Mouse (Mus musculus) heart, postnatal 25 days (tissue): ENCODE measurements around the gene Otop2. TPM values are rescaled to one million over a fixed set of nuclear protein-coding genes. Genes with fewer than 3 reads are reported as not detected.

Experiments used
- DNase-seq: peaks from one replicate; pipeline ENCODE4 v3.0.0; 2022; ENCODE audit warnings: low spot score
- intact Hi-C: fragments of 180-260 bp; cut with DNase I; formaldehyde crosslinking; loops from one replicate; pipeline ENCODE4 v1.15.1; 2025
- total RNA-seq, 2 experiments: library from RNA; stranded (reverse); gene quantifications; 2 replicates each; pipeline ENCODE4 v1.2.3; 2021

Otop2 gene
- total RNA-seq, 2 experiments from 2014 or later = not detected

DNA sequence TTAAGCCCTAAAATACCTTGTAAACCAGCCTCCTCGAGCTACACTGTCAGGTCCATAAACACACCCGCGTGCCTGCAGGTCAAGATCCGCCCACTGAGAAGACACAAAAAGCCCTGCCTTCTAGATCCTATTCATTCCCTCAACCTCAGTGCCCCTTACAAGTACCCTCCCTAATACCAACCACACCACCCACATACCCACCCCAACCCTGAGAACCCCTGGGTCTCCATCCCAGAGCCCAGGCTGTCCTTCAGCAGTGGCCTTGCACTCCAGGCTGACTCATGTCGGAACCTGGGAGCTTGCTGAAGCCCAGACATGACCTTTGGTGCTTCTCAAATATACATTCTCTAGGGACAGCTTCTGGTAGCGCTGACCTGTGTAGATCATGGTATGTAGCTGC, 32.2 kb upstream of the Otop2 start:
- intact Hi-C loops = loop anchor here (5.0 kb wide), 1 partner anchor 192 kb away; no protein-coding TSS in a partner anchor
- no peak for DNase-seq

DNA sequence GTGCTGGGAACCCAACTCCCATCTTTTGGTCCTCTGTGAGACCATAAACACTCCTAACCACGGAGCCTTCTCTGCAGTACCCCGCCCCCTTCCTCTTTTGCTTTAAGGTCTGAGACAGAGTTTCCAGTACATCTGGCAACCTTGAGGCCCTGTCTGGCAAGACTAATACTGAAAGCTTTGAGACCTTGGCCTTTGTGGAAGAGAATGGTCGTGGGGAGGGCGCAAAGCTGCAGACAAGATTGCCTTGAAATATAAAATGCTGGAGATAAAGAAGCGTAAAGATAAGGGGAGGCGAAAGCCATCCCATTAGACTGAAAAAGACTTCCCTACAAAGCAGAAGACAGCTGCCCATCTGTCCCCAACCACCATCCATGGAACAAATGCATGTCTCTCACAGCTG, 31.5 kb upstream of the Otop2 start:
- no peak for DNase-seq
- intact Hi-C loops = no loop called here

DNA sequence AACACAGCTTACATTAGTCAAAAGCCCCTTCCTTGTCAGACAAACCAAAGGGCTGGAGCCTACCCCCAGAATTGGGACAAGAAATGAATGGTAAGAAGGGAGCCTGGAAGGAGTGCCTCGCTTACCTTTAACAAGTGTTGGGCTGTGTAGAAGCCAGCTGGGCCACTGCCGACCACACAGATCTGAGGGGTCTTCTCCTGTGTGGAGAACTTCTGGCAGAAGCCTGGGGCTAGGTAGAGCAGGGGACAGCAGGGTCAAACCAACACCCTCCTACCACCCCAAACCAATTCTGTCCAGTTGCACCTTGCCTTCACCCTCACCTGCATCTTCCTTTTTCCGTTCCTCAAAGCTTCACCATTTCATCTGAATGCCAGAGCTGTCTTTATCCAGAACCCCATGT, 31.0 kb upstream of the Otop2 start:
- intact Hi-C loops = no loop called here
- no peak for DNase-seq

DNA sequence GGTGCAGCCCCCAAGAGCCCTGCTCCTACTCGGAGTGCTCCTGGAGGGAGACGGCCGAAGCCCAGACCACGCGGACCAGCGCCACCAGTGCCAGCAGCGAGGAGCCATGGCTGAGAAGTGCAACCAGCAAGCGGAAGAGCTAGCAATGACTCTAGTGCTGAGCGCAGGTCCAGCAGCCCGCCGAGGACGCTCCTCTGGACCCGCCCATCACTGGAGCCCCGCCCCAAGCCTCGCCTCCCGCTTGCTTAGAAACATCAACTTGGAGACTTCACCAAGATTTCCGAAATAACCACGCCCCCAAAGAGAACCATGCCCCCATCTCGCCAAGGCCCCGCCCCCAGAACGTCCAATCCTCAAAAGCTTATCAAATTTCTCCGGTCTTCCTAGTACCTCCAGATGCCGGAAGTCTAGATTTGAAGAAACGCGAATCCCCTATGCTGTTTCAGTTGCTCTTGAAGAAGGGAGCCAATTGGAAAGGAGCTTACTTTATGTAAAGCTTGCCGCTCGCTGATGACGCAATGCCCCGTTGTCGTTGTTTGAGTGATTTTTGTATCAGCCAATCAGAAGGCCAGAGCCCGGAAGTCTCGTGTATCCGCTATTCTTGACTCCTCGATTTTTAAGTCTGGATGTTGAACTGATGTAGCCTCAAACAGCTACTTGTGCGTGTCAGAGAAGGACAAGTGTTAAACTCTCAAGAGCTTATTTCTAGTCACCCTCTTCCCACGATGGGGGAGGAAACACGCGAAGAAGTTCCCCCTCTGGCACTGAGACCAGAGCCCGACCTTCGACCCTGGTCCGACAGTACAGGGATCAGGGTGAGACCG, 30.0 kb upstream of the Otop2 start, which contains the start of gene Fdxr:
Fdxr (minus strand) TSS at position 271 of the 824 bp plus-strand sequence.
- peak; percentile 98 for DNase-seq
- intact Hi-C loops = no loop called here

DNA sequence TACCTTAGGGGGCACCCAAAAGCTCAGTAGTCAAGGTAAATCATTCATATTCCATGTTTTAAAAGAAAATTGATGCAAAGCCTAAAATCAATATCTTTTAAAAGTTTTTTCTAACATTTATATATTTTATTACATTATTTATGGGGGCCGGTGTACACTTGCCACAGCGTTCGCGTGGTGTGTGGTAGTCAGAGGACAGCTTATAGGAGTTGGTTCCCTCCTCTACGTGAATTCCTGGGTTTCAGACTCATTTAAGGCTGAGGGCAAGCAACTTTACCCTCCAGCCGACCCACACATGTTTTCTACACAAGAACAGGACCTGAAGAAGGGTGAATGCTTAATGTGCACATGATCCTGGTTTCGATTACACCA, 29.4 kb upstream of the Otop2 start:
- intact Hi-C loops = no loop called here
- DNase-seq = no peak

DNA sequence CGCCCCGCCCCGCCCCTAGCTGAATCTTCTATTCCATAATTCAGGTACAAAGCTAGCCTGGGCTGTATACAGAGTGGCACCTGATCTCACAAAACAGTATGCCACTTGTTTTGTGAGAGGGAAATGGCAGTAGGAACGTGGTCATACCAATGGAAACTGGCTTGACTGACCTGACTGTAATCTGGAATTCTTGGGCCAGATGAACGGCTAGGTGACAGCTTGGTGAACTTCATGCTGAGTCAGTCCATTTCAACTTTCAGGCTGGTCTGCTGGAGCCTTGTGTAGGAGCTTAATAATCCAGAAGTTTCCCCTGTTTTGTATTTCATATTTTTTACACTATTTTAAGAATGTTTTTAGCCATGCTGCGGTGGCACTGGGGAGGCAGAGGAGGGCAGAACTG, 28.8 kb upstream of the Otop2 start:
- no peak for DNase-seq
- intact Hi-C loops = no loop called here

DNA sequence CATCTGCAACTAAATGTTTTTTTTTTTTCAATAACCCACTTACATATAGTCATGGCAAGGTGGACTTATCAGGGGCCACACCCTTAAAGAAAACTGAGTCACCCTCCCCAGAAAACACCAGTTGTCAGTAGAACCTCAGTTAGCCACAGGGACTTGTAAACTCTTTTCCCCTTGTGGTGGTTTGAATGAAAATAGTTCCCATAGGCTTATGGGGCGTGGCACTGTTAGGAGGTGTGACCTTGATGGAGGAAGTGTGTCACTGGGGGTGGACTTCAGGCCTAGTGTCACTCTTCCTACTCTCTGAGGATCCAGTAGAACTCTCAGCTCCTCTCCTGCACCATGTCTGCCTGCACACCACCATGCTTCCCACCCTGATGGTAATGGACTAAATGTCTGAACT, 27.2 kb upstream of the Otop2 start:
- DNase-seq = no peak
- intact Hi-C loops = no loop called here

DNA sequence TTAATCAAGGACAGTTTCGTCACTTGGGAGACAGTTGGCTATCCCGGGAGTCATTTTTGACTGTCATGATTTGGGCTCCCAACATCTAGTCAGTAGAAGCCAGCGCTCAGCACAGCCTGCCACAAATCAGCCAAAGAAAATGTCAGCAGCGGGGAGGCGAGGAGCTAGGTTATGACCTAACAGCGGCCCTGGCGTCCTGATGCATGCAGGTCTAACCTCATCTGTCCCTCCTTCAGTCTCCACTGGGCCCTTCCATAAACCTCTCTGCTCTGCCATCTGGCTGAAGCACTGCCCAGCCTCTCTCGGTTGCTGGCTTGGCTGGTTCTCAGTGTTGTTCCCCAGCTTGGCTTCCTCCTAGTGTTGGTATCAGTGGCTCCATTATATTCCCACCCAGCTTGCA, 24.7 kb upstream of the Otop2 start:
- intact Hi-C loops = no loop called here
- DNase-seq = peak; percentile 69

DNA sequence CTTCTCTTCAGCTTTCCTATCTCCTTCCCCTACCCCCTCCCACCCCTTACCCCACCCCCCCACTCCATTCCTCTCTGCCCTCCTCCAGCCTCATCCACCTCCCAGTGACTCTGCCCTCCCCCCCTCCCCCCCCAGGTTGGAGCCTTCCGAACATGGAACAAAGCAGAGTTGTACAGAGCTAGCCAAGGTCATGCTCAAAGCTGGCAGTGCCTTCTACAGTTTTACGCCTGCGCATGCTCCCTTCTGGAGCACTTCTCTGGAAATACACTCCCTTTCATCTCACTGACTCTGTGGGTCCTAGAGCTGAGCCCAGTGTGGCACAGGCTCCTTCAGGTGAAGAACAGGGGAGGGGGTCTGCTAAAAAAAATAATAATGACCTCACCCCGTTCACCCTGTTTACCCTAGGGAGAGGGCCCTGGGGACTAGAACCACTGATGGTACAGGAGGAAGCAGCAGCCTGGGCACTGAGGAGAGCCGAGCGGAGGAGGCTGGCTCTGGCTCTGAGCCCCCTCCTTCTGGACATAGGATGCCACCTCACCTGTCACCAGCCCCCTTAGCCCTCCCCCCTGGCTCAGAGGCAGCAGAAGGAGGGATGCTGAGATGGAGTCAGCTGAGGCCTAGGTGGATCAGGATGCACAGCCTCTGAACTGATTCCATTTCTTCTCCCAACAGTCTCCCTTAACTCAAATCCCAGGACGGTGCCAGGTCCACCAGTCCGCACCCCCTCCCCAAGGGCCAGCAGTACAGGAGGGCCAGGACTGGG, 24.1 kb upstream of the Otop2 start:
- DNase-seq = no peak
- intact Hi-C loops = no loop called here

DNA sequence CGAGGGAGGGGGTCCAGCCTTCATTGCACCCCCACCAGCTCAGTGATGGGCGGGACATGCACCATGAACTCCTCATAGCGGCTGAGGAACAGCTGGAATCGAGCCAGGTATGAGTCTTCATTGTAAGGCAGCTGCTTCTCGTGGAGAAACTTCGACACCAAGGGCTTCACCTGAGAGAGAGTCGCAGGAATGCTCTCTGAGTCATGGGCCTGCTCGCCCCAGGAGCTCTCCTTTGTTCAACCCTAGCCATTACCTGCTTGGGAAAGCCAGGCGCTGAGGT, 23.5 kb upstream of the Otop2 start:
- DNase-seq = no peak
- intact Hi-C loops = no loop called here

DNA sequence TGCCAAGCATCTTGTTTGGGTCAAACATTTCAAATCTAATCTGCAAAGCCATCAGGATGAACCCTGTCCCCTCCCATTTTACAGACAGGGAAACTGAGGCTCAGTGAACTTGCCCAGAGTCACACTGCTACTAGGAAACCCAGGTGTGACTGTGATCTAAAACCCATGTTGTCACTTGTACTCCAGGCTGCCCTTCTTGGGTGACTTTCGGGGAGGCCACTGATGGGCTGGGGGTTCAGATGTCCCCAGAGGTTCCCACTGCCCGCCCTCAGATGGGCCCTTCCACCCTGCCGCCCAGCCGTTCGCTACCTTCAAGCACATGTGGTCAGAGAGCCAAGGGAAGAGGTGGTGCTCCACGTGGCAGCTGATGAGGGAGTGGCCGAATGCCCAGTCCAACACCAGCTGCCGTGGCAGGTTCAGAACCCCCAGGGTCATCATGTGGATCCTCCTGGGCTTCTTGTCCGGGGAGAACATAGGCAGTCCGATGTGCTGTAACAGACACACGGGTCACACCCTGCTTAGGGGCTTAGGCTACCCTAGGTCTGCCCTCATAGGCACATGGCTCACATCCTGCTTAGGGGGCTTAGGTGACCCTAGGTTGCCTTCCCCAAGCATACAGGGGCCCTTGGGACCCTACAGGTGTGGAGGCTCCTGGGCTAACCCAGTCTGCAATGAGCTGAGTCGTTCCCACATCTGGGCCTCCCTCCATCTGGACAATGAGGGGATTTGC, 22.9 kb upstream of the Otop2 start:
- intact Hi-C loops = no loop called here
- DNase-seq = no peak

DNA sequence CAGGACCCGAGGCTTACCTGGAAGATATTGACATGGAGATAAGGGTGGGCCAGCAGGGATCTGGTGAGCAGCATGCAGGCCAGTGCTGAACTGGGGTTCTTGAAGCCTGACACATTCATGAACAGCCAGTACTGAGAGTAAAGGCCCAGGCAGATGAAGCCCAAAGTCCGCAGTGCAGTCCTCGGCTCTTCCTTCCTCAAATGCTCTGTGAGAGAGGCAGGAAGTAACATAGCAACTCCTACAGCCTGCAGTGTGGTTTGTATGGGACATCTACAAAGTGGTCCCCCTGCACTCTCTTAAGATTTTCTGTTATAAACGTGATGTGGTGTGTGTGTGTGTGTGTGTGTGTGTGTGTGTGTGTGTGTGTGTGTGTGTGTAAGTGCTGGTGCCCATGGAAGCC, 21.7 kb upstream of the Otop2 start:
- intact Hi-C loops = no loop called here

DNA sequence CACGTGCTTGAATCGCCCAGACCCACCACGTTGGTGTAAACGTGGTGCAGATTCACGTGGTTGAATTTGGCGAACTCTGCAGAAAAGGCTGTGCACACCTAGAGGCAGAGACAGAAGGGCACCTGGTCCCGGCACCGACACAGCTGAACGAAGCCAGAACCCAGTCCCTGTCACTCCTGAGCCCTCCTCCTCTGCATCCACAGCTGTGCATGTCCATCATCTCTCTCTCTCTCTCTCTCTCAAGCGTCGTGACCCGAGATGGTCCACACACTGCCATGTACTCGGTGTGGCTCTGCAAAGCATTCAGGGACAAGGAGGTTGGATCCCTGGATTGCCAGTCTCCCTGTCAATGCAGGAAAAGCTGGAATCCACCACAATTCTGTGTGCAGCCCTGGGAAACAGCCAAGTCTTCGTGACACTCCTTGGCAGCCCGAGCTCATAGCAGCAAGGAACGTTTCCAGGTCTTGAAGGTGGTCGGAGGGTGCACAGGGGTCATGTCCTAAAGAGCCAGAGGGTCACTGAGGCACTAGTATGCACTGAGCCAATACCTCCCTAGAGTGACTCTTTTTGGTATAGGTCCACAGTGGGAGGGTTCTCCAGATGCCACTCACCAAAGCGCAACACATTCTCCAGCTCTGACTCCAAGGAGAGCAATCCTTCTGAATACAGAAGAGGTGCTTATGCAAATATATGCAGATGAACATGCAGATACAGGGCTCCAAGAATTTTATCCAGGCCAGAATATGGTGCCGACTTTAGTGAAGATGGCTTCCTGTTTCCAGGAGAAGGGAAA, 20.6 kb upstream of the Otop2 start:
- DNase-seq = no peak
- intact Hi-C loops = no loop called here

More for the DNA sequence above, 21.7 kb upstream of the Otop2 start:
- no peak for DNase-seq

DNA sequence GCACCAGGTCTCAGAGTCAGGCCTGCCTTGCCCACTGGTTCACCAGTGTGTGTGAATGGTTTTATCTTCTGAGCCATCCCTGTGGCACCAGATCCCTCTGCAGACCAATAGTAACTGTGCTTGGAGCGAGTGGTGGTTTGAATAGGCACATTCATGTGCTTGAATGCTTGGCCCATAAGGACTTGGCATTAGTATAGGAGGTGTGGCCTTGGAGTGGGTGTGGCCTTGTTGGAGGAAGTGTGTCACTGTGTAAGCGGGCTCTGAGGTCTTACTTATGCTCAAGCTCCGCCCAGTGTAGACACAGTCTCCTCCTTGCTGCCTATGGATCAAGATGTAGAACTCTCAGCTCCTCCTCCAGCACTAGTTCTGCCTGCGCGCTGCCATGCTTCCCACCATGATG, 19.6 kb upstream of the Otop2 start:
- intact Hi-C loops = no loop called here
- DNase-seq = no peak

DNA sequence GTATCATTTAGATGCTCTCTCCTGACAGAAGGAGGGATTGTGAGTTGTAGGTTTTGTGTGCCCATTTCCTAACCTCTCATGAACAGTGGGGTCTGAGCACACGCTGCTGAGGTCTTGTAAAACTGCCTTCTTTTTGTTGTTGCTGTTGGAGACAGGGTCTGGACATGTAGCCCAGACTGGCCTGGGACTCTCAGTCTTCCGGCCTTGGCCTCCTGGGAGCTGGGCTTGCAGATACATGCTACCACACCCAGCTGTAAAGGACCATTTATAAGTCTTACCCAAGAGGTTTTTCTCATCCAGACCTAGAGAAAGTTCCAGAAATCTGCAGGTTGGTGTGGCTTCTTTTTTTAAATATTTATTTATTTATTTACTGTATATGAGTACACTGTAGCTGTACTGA, 18.7 kb upstream of the Otop2 start:
- intact Hi-C loops = no loop called here
- no peak for DNase-seq

DNA sequence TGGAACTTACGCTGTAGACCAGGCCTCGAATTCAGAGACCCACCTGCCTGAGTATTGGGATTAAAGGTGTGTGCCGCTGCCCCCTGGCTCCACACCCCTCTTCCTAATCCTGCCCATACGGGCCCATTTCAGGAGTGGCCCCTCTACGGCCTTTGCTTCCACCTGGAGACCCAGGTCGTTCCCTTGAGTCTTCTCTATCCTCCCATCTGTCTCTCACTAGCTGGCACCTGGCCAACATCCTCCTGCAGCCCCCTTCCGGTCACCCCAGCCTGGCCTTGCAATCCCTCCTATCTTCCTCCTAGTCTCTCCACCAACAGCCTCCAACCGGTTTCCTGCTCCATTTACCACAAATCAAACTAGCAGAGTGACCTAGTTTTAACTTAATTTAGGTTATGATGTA, 17.1 kb upstream of the Otop2 start:
- intact Hi-C loops = no loop called here
- DNase-seq = no peak

DNA sequence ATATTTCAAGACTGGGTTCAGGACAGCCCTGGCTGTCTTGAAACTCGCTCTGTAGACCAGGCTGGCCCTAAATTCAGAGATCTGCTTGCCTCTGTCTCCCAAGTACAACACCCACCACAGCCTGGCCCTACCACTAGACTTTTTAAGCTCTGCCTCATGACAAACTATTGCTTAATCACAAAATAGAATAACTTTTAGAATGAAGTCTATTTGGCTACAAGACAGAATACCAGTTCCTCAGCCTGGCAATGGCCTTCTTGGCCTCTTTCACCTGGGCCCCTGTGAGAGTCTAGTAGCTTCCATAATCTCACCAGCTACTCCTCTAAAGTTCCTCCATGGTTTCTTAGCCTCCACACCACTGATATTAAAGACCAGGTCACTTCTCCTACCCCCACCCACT, 16.6 kb upstream of the Otop2 start:
- DNase-seq = no peak
- intact Hi-C loops = no loop called here

DNA sequence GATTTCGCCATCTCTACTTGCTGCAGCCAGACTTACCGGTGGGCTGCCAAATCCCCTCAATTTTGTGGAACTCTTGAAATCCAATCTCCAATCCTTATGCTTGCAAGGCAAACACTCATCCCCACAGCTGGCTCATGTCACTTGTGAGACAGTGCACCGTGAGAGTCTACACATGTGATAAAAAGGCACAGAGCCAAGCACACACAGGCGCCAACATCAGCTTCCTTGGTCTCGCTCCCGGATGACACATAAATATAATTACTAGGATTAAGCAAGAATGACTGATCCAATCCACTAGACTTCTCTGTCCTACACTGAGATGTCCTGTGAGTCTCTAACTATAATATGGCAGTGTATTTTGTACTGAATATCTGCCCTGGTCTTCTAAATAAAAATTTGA, 16.0 kb upstream of the Otop2 start:
- DNase-seq = peak; percentile 75
- intact Hi-C loops = no loop called here

DNA sequence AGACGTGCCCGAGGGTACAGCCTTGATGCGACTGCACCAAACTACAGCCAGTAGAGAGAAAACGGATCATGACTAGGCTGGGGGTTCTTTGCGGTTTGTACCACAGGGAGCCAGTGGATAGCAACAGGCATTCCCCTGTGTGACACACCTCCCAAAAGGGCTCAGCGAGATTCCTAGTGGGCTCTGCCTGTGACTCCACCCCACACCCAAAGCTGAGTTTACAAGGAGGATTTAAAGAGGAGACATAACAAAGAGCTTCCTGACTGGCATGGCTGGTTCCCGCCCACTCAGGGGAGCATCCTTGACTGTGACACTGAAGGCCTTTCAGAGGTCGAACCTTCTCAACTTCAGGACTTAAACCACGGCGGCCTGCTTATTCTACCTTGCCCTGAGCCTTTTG, 15.5 kb upstream of the Otop2 start:
- intact Hi-C loops = no loop called here

DNA sequence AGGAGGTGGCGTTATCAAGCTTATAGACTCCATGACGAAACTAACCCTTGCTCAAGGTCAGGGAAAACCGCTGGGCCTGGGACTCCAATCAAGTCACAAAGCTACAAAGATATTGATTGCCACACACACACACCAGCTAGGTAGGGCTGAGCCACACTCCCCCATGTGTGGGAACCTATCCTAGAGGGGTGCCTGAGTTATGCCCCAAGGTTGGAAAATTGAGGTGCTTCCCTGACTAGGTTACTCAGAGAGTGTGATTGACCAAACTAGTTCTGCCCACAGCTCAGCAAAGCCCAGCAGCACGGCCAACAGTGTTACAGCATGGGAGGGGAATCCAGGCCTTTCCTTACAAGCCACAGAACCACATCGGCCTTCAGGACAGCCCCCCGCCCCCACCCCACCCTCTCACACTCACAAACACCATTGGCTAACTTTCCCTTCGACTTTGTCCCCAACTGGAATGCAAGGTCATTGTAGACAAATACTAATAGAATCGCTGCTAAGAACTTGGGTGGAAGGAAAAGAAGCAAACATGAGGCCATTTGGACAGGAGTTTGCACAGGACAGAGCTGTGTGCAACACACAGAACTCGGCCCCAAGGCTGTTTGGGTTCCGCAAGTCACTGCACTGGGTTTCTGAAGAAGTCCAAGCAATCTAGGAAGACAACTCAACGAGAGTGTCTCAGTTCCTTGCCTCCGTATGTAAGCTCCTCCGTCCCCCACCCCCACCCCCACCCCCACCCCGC, 14.2 kb upstream of the Otop2 start:
- intact Hi-C loops = no loop called here
- no peak for DNase-seq

More for the DNA sequence above, 15.5 kb upstream of the Otop2 start:
- DNase-seq = no peak
